Mouse (Mus musculus) intestine, postnatal 0 days (tissue): ENCODE measurements around the gene Atxn7l1. TPM values are rescaled to one million over a fixed set of nuclear protein-coding genes. Genes with fewer than 3 reads are reported as not detected.
A peak's percentile ranks its signal among the peaks of the same experiment; 100 is the strongest.

ENCODE experiments used
- ATAC-seq: fragments of 200-750 bp; cut with Nextera tagmentation; 2 replicates; pipeline ENCODE4 v1.8.0; 2017; ENCODE audit warnings: mild to moderate bottlenecking, moderate TSS enrichment, moderate library complexity
- H3K27ac ChIP-seq: fragments of 300-500 bp; sonication (generic); 2 replicates; pipeline ENCODE4 v1.5.1; 2014; ENCODE audit warnings: mild to moderate bottlenecking, low read depth, low read length, moderate library complexity
- H3K27me3 ChIP-seq: fragments of 300-500 bp; sonication (generic); replicated peaks from 2 replicates; pipeline ENCODE4 v1.6.1; 2014; ENCODE audit warnings: low read length, mixed read lengths; ENCODE audit not compliant: control insufficient read depth, insufficient read depth
- H3K36me3 ChIP-seq: fragments of 300-500 bp; sonication (generic); 2 replicates; pipeline ENCODE4 v1.6.1; 2014; ENCODE audit warnings: mild to moderate bottlenecking, moderate library complexity; ENCODE audit not compliant: control insufficient read depth, insufficient read depth
- H3K4me1 ChIP-seq: fragments of 300-500 bp; sonication (generic); replicated peaks from 2 replicates; pipeline ENCODE4 v1.6.1; 2014; ENCODE audit warnings: antibody characterized with exemption, low read length, mixed read lengths; ENCODE audit not compliant: control insufficient read depth, insufficient read depth
- H3K4me2 ChIP-seq: fragments of 300-500 bp; sonication (generic); replicated peaks from 2 replicates; pipeline ENCODE4 v1.6.1; 2014; ENCODE audit warnings: low read depth, mild to moderate bottlenecking, moderate library complexity
- H3K4me3 ChIP-seq: fragments of 300-500 bp; sonication (generic); 2 replicates; pipeline ENCODE4 v1.5.1; 2014; ENCODE audit warnings: low read depth, low read length
- H3K9ac ChIP-seq: fragments of 300-500 bp; sonication (generic); 2 replicates; pipeline ENCODE4 v1.6.1; 2014; ENCODE audit warnings: mild to moderate bottlenecking, low read depth, low read length
- H3K9me3 ChIP-seq: fragments of 300-500 bp; sonication (generic); 2 replicates; pipeline ENCODE4 v1.6.1; 2016; ENCODE audit warnings: mixed run types; ENCODE audit not compliant: control insufficient read depth
- CTCF ChIP-seq: sonication (generic); IDR thresholded peaks from 2 replicates; pipeline ENCODE4 v1.5.1; 2016; ENCODE audit warnings: low read depth, mild to moderate bottlenecking, control low read depth, antibody characterized with exemption, moderate library complexity
- WGBS: fragments of 180-500 bp; shearing (Covaris S2); extraction: QIAGEN DNeasy Blood & Tissue Kit; methylation state at CpG from one replicate; pipeline ENCODE4 v1.1.7; 2014; 5-methylcytosine and 5-hydroxymethylcytosine counted together
- polyA plus RNA-seq: library from polyadenylated mRNA; unstranded; fragments of >200 nt; fragmentation: Nextera tagmentation; extraction: Ambion mirVana; gene quantifications from 2 replicates; pipeline ENCODE4 v1.2.1, GENCODE M21; 2015

The Atxn7l1 gene
- polyA plus RNA-seq, 1 experiment from 2014 or later, result 8.2 TPM

- Histone ChIP-seq H3K4me1 (0 out of 2 replicates have a peak, but pooled peaks cover 2% of the 10 kb centered on the region), H3K27me3 (no peaks in the 10 kb centered on the region), H3K4me2 (no peak overlapping the region), H3K4me3 (no peak overlapping the region), H3K9me3 (no peaks in the 10 kb centered on the region), H3K27ac (no peak overlapping the region), H3K36me3 (peaks cover 13% of the 10 kb centered on the region; the same call in 1 of the 2 replicates), H3K9ac (no peak overlapping the region)
- TF ChIP-seq CTCF, result no peak
- WGBS, result 69% methylated on average over 4 of the region's 4 CpGs
- ATAC-seq, result no peak
Measured at GRCm38 (mm10) chr12:33339822-33340221, 192.3 kb downstream of the Atxn7l1 start.

GRCm38 (mm10) chr12:33340698-33341097, 193.2 kb downstream of the Atxn7l1 start:
- no peaks in the 10 kb centered on the region for H3K9me3 ChIP-seq
- peaks cover 14% of the 10 kb centered on the region; the same call in 1 of the 2 replicates for H3K36me3 ChIP-seq
- ATAC-seq, result no peak
- H3K27me3 ChIP-seq, result no peaks in the 10 kb centered on the region
- 0 out of 2 replicates have a peak, but pooled peaks cover 2% of the 10 kb centered on the region for H3K4me1 ChIP-seq
- H3K27ac ChIP-seq, result no peak overlapping the region
- no peak overlapping the region for H3K4me3 ChIP-seq
- H3K4me2 ChIP-seq, result no peak overlapping the region
- WGBS, result 87% methylated on average over 6 of the region's 6 CpGs
- no peak for TF ChIP-seq CTCF
- no peak overlapping the region for H3K9ac ChIP-seq

GRCm38 (mm10) chr12:33341351-33341892, 193.9 kb downstream of the Atxn7l1 start:
- no peak overlapping the region for H3K9ac ChIP-seq
- peaks cover 15% of the 10 kb centered on the region; the same call in 1 of the 2 replicates for H3K36me3 ChIP-seq
- no peak for ATAC-seq
- H3K4me3 ChIP-seq, result no peak overlapping the region
- H3K4me1 ChIP-seq, result 0 out of 2 replicates have a peak, but pooled peaks cover 2% of the 10 kb centered on the region
- no peak overlapping the region for H3K4me2 ChIP-seq
- H3K27ac ChIP-seq, result no peak overlapping the region
- 55% methylated on average over 17 of the region's 17 CpGs for WGBS
- H3K27me3 ChIP-seq, result no peaks in the 10 kb centered on the region
- no peak for TF ChIP-seq CTCF
- H3K9me3 ChIP-seq, result no peaks in the 10 kb centered on the region

- Histone ChIP-seq H3K4me2 (no peak overlapping the region), H3K27me3 (no peaks in the 10 kb centered on the region), H3K9me3 (no peaks in the 10 kb centered on the region), H3K4me3 (no peak overlapping the region), H3K36me3 (peaks cover 22% of the 10 kb centered on the region; the same call in 1 of the 2 replicates), H3K27ac (no peak overlapping the region), H3K9ac (no peak overlapping the region), H3K4me1 (0 out of 2 replicates have a peak, but pooled peaks cover 2% of the 10 kb centered on the region)
- WGBS, result 35% methylated on average over 25 of the region's 25 CpGs
- no peak for TF ChIP-seq CTCF
- peak; percentile 72 for ATAC-seq
Measured at GRCm38 (mm10) chr12:33344970-33345772, 197.7 kb downstream of the Atxn7l1 start.

- Histone ChIP-seq H3K4me1 (0 out of 2 replicates have a peak, but pooled peaks cover 2% of the 10 kb centered on the region), H3K4me2 (no peak overlapping the region), H3K27me3 (no peaks in the 10 kb centered on the region), H3K27ac (no peak overlapping the region), H3K9ac (no peak overlapping the region), H3K9me3 (no peaks in the 10 kb centered on the region), H3K4me3 (no peak overlapping the region), H3K36me3 (peaks cover 23% of the 10 kb centered on the region; the same call in 1 of the 2 replicates)
- ATAC-seq, result no peak
- no peak for TF ChIP-seq CTCF
- 76% methylated on average over 23 of the region's 23 CpGs for WGBS
Measured at GRCm38 (mm10) chr12:33345773-33346435, 198.4 kb downstream of the Atxn7l1 start.

- Histone ChIP-seq H3K4me2 (no peak overlapping the region), H3K9ac (no peak overlapping the region), H3K27ac (no peak overlapping the region), H3K9me3 (no peaks in the 10 kb centered on the region), H3K27me3 (no peaks in the 10 kb centered on the region), H3K36me3 (peaks cover 32% of the 10 kb centered on the region), H3K4me3 (no peak overlapping the region), H3K4me1 (no peaks in the 10 kb centered on the region)
- no peak for TF ChIP-seq CTCF
- 56% methylated on average over 4 of the region's 4 CpGs for whole genome bisulfite sequencing
- no peak for ATAC-seq
Measured at GRCm38 (mm10) chr12:33352671-33353070, 205.2 kb downstream of the Atxn7l1 start.
